Mouse (Mus musculus) inflammation-experienced regulatory T-cells, adult 6 months (primary cell): ENCODE measurements at regions not wholly inside any gene's neighbourhood (a gene's known extent, or its start where the extent isn't known, plus 50 kb on each side); places are given as distances from the start of the nearest gene placed in this dataset.
A peak's percentile ranks its signal among the peaks of the same experiment; 100 is the strongest.

Experiments
- ATAC-seq: one replicate; pipeline ENCODE4 v1.8.0; 2017

GRCm38 (mm10) chr7:90030486-90031250, 49.9 kb upstream of the Eed start:
- no peak for ATAC-seq

GRCm38 (mm10) chr7:90033086-90033485, 52.3 kb upstream of the Eed start:
- ATAC-seq, result no peak

GRCm38 (mm10) chr7:90033640-90034312, 53.0 kb upstream of the Eed start:
- no peak for ATAC-seq

GRCm38 (mm10) chr7:90034498-90034897, 53.7 kb upstream of the Eed start:
- no peak for ATAC-seq

- no peak for ATAC-seq
Observed at GRCm38 (mm10) chr7:90035396-90035795, 54.6 kb upstream of the Eed start.

GRCm38 (mm10) chr7:90037736-90038135, 57.0 kb upstream of the Eed start:
- no peak for ATAC-seq

GRCm38 (mm10) chr7:90039504-90039903, 58.7 kb upstream of the Eed start:
- ATAC-seq, result peak; percentile 27

GRCm38 (mm10) chr7:90040581-90041340, 60.0 kb upstream of the Eed start:
- no peak for ATAC-seq

- peak; percentile 88 for ATAC-seq
Observed at GRCm38 (mm10) chr7:90041565-90042024, 60.8 kb upstream of the Eed start.

- peak; percentile 44 for ATAC-seq
Observed at GRCm38 (mm10) chr7:90042364-90042763, 61.6 kb upstream of the Eed start.

GRCm38 (mm10) chr7:90043526-90043925, 62.7 kb upstream of the Eed start:
- no peak for ATAC-seq

GRCm38 (mm10) chr7:90044100-90044698, 63.4 kb upstream of the Eed start:
- ATAC-seq, result no peak

GRCm38 (mm10) chr7:90045208-90045800, 64.5 kb upstream of the Eed start:
- no peak for ATAC-seq

GRCm38 (mm10) chr7:90046228-90046627, 65.4 kb upstream of the Eed start:
- no peak for ATAC-seq

- ATAC-seq, result no peak
Observed at GRCm38 (mm10) chr7:90046862-90047261, 66.1 kb upstream of the Eed start.

GRCm38 (mm10) chr7:90048401-90049307, 67.9 kb upstream of the Eed start:
- ATAC-seq, result no peak

GRCm38 (mm10) chr7:90049831-90050237, 69.1 kb upstream of the Eed start:
- no peak for ATAC-seq

- peak; percentile 30 for ATAC-seq
Observed at GRCm38 (mm10) chr7:90054795-90055511, 74.2 kb upstream of the Eed start.

GRCm38 (mm10) chr7:90057947-90058346, 72.1 kb upstream of the Picalm start:
- no peak for ATAC-seq

GRCm38 (mm10) chr7:90058636-90059035, 71.4 kb upstream of the Picalm start:
- no peak for ATAC-seq

GRCm38 (mm10) chr7:90059249-90059628, 70.8 kb upstream of the Picalm start:
- ATAC-seq, result peak; percentile 38
